Mouse (Mus musculus) retina, postnatal 1 day (tissue): ENCODE data around the gene Selplg.

Experiments
- DNase-seq: peaks from one replicate; pipeline ENCODE4 v3.0.0-alpha.2; 2012

Selplg gene

GRCm38 (mm10) chr5:113832490-113832901, at the start of gene Selplg:
TSS of gene Selplg (minus strand) at chr5:113832644.
- no peak for DNase-seq

- no peak for DNase-seq
Measured at GRCm38 (mm10) chr5:113881136-113881535, 48.7 kb upstream of the Selplg start.

GRCm38 (mm10) chr5:113878943-113879617, 46.6 kb upstream of the Selplg start:
- DNase-seq = no peak

GRCm38 (mm10) chr5:113877565-113877964, 45.1 kb upstream of the Selplg start:
- no peak for DNase-seq

GRCm38 (mm10) chr5:113876176-113876575, 43.7 kb upstream of the Selplg start:
- no peak for DNase-seq

GRCm38 (mm10) chr5:113875625-113876024, 43.2 kb upstream of the Selplg start:
- no peak for DNase-seq

GRCm38 (mm10) chr5:113874063-113875024, 41.9 kb upstream of the Selplg start:
- peak; percentile 56 for DNase-seq

GRCm38 (mm10) chr5:113872936-113873912, 40.8 kb upstream of the Selplg start:
- peak; percentile 99 for DNase-seq

GRCm38 (mm10) chr5:113871903-113872548, 39.6 kb upstream of the Selplg start:
- peak; percentile 54 for DNase-seq

GRCm38 (mm10) chr5:113870393-113871040, 38.1 kb upstream of the Selplg start:
- DNase-seq = peak; percentile 46

- DNase-seq = peak; percentile 83
Measured at GRCm38 (mm10) chr5:113869132-113869531, 36.7 kb upstream of the Selplg start.

GRCm38 (mm10) chr5:113864992-113865391, 32.5 kb upstream of the Selplg start:
- DNase-seq = no peak

- DNase-seq = no peak
Measured at GRCm38 (mm10) chr5:113863994-113864393, 31.6 kb upstream of the Selplg start.

GRCm38 (mm10) chr5:113862418-113862817, 30.0 kb upstream of the Selplg start:
- no peak for DNase-seq

GRCm38 (mm10) chr5:113861294-113861693, 28.9 kb upstream of the Selplg start:
- DNase-seq = no peak

GRCm38 (mm10) chr5:113858971-113859370, 26.5 kb upstream of the Selplg start:
- no peak for DNase-seq

- DNase-seq = no peak
Measured at GRCm38 (mm10) chr5:113858550-113858949, 26.1 kb upstream of the Selplg start.

GRCm38 (mm10) chr5:113857631-113858030, 25.2 kb upstream of the Selplg start:
- no peak for DNase-seq

- DNase-seq = no peak
Measured at GRCm38 (mm10) chr5:113856631-113857030, 24.2 kb upstream of the Selplg start.

GRCm38 (mm10) chr5:113855696-113856095, 23.3 kb upstream of the Selplg start:
- peak; percentile 81 for DNase-seq

GRCm38 (mm10) chr5:113855117-113855516, 22.7 kb upstream of the Selplg start:
- DNase-seq = no peak

- DNase-seq = peak; percentile 83
Measured at GRCm38 (mm10) chr5:113854494-113854893, 22.1 kb upstream of the Selplg start.
